Mouse (Mus musculus): ENCODE measurements at regions not wholly inside any gene's neighbourhood (a gene's known extent, or its start where the extent isn't known, plus 50 kb on each side); places are given as distances from the start of the nearest gene placed in this dataset.

- no peak for TF ChIP-seq CTCF (IDR thresholded peaks at IDR 0.05; ENCODE audit: borderline replicate concordance, insufficient read depth, low read depth, low read length)
- no peak for TF ChIP-seq POLR2A (IDR thresholded peaks at IDR 0.05; ENCODE audit: borderline replicate concordance, insufficient read depth, low read length)
These were observed 236.7 kb upstream of the Cntnap4 start for GRCm38 (mm10) chr8:112333171-112333570.
